Mouse (Mus musculus) layer of hippocampus, adult 2 months (tissue): ENCODE data around the gene Usf2. TPM values are rescaled to one million over a fixed set of nuclear protein-coding genes. Genes with fewer than 3 reads are reported as not detected.

Experiments used
- DNase-seq, 2 experiments: peaks; one replicate each; pipeline ENCODE4 v3.0.0; 2022; ENCODE audit warnings: low spot score in 2 of 2
- H3K27ac ChIP-seq: fragments of 200-600 bp; 2 replicates; pipeline ENCODE4 v1.8.1; 2022
- H3K4me3 ChIP-seq: fragments of 200-600 bp; 2 replicates; pipeline ENCODE4 v1.8.1; 2022; ENCODE audit warnings: mild to moderate bottlenecking
- CTCF ChIP-seq: fragments of 200-600 bp; conservative IDR thresholded peaks from 2 replicates; pipeline ENCODE4 v1.8.1; 2022; ENCODE audit warnings: antibody characterized with exemption, mild to moderate bottlenecking, moderate library complexity
- total RNA-seq, 2 experiments: library from RNA; stranded (reverse); gene quantifications; 2 replicates each; pipeline ENCODE4 v1.2.3; 2021

Gene Usf2
- total RNA-seq, 2 experiments from 2014 or later, result 134 to 137 TPM

DNA sequence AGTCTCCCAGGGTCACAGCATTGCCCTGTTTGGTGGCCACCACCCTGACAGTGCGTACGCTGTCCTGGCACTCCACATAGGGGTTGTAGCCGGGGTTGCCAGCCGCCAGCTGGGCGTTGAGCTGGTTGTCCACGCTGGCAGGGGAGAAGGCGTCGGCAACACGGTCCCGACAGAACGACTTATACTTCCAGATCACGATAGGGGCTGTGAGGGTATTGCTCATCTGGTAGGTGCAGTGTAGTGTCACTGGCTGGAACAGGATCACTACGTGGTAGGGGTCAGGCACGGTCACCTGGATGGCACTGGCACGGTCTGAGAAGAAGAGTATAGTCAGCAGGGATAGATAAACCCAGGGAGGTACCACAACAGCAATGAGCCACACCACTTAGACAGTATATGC lies 15.3 kb upstream of the Usf2 start:
- no peak overlapping the region; the same call in 1 of the 2 replicates for H3K27ac ChIP-seq
- DNase-seq, result no peak

DNA sequence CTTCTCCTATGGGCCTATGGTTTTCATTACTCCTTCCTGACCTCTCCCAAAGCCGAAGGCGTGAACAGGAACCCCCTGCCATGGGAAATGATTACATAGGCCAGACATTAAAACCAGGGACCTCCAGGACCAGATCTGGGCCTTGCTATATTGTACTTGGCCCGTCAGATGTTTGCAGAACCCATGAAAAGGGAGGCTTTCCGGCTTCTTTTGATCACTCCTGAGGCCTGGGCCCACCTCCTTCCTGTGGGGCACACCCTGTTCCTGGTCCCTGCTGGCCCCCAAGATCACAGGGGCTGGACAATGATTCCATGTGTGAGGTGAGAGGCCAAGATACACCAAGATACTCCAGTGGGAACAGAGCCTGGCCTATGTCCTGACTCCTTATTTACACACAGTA lies 12.6 kb upstream of the Usf2 start:
- DNase-seq, result no peak
- no peak for TF ChIP-seq CTCF
- Histone ChIP-seq H3K27ac (no peak overlapping the region), H3K4me3 (no peak overlapping the region)

More for the DNA sequence above, 15.3 kb upstream of the Usf2 start:
- H3K4me3 ChIP-seq, result peak overlapping the region; percentile 50
- no peak for TF ChIP-seq CTCF

DNA sequence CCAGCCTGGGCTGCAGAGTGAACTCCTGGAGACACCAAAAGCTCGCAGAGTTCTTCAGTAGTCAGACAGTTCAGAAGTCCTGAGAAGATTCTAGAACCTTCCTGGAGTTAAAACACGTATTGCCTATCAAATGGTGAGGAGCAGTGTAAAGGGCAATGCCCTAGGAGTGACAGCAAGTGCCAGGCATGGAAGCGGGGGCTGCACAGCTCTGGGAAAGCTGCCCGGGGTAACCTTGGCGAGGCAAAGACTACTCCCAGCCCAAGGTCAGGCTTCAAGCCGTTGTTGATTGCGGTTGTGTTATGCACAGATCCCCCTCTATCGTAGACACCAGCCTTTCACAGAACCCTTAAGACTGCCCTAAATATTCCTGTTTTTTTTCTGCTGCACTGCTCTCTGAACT lies 12.0 kb upstream of the Usf2 start:
- Histone ChIP-seq H3K27ac (peak overlapping the region; percentile 64; the same call in 1 of the 2 replicates), H3K4me3 (no peak overlapping the region)
- no peak for TF ChIP-seq CTCF
- DNase-seq, result no peak

- Histone ChIP-seq H3K4me3 (no peak overlapping the region), H3K27ac (no peak overlapping the region)
- no peak for TF ChIP-seq CTCF
- no peak for DNase-seq
These were observed 10.1 kb upstream of the Usf2 start for GRCm38 (mm10) chr7:30966657-30967056.

DNA sequence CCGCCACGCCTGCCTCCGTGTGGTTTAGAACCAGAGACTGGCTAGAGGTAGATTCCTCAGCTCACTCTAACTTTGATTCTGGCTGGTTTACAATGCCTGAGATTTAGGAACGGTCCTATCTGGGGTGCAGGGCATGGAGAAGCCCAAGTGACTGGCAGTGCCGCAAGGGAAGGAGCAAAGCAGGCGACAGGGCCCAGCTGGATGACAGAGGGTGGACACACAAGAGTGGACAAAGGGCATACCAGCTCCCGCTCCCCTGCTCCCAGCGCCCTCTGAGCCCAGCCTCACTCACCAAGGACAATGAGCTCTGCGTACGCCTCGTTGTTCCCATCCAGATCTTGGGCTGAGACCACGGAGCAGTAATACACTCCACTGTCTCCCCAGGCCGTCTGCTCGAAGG lies 9.1 kb upstream of the Usf2 start:
- Histone ChIP-seq H3K27ac (no peak overlapping the region), H3K4me3 (no peak overlapping the region)
- DNase-seq, result no peak
- no peak for TF ChIP-seq CTCF

DNA sequence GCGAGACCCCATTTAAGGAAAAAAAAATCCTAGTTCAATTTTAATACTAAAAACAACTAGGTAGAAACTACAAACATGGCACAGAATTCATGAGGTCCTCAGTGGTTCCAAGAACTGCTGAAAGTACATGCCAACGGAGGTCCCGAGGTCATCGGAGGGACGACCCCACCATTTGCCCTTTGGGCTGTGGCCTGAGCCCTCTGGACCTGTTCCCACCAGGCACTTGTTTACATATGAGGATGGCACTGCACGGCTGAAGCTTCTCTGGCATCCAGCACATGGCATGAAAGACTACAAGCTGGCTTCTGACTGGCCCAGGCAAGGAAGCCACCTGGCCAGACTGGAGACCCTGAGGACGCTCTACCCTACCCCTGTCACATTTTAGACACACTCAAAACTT lies 7.8 kb upstream of the Usf2 start:
- no peak overlapping the region for H3K4me3 ChIP-seq
- no peak for TF ChIP-seq CTCF
- DNase-seq, result no peak
- H3K27ac ChIP-seq, result no peak overlapping the region

DNA sequence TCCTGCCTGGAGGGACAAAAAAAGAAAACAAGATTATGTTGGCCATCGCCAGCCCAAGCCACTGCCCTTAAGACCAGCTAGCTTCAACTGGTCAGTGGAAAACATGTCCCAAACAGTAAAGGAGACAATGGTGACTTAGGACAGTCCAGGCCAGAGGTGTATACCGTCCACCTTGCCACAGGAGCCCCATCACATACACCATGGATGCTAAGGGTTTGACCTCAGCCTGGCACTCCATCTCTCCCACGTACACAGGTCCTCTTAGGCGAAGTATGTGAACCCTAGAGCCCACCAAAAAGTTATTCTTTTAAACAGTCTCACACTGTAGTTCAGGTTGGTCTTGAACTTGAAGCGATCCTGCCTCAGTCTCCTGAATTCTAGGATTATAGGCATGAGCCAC lies 6.3 kb upstream of the Usf2 start:
- Histone ChIP-seq H3K4me3 (no peak overlapping the region), H3K27ac (no peak overlapping the region)
- no peak for TF ChIP-seq CTCF
- DNase-seq, result no peak

DNA sequence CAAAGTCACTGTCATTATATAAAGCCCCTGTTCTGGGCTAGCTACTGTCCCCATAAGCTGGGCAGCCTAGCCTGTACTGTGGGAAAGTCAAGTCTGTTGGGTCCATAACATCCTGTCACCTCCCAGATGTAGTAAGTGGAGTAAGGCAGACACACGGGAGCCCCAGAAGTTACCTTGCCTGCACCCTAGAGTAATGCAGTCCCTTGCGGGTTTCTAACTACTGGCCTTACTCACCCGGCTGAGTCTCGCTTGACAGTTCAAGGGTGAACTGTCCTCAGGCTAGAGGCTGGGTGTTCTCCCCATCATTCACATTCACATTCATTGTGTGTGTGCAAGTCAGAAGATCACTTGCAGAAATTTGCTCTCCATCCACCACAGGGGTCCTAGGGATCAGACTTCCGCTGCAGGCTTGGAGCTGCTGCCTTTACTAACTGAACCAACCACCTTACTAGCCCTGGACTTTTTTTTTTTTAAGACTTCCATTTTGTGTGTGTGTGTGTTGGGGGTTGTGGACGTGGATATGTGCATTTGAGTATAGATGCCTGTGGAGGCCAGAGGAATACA lies 3.3 kb upstream of the Usf2 start:
- DNase-seq, result no peak
- Histone ChIP-seq H3K4me3 (no peak overlapping the region), H3K27ac (no peak overlapping the region)
- no peak for TF ChIP-seq CTCF

DNA sequence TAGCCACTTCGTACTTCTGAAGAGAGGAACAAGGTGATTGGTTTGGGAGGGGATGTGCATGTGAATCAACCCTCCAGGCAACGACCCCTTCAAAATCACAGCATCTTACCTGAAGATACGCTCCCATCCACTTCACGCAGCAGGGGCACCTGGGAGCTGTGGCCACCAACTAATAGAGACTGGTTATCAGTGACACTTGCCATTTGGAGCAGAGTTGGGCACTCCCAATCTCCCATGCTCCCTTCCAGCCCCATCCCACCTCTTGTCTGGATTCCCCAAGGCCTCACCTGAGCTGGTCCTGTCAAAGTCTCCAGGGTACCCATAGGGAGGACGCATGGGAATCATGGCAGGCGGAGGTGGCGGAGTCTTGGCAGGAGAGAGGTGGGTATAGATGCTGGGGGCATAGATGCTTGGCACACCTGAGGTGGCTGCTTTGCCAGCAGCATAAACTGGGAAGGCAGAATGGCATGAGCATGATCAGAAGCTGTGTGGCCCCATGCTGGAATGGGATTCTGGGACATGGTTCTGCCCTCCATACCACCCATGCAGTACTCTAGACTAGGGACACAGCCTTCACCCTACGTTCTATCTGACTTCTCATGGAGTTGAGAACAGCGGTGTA lies 2.4 kb upstream of the Usf2 start:
- TF ChIP-seq CTCF, result no peak
- no peak overlapping the region for H3K4me3 ChIP-seq
- no peak overlapping the region for H3K27ac ChIP-seq
- DNase-seq, result no peak

DNA sequence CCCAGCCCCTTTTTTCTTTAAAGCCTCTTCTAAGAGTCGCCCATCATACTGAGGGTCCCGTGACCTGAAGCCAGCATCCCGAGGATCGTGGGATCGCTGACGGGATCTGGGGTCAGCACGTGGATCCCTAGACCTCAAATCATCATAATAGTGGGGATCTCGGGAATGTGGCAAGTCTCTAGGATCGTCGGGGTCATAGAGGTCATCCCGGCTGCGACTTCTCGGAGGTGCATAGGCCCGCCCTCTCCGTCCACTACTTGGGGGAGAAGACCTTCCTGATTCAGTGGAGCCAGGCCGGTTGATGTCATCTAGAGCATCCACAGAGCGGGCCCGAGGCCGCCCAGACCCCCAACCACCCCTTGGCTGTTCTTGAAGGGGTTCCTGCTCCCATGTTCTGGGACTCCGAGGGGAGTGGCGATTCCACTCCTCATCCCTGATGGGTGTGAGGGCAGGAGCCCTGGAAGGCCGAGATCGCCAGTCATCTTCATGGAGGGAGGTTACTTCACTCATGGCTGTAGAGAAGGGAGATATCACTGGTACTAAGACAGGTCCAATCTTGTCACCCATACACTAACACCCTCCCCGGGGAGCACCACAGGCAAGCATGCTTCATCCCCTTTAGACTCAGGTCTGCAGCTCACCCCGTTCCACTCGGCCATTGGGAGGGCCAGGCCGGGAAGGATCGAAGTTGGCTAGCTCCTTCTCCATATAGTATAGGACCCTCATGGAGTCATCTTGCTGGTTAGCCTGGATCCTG lies 1.7 kb upstream of the Usf2 start:
- Histone ChIP-seq H3K27ac (peak overlapping the region; percentile 98), H3K4me3 (peak overlapping the region; percentile 62)
- DNase-seq, result no peak
- TF ChIP-seq CTCF, result no peak

DNA sequence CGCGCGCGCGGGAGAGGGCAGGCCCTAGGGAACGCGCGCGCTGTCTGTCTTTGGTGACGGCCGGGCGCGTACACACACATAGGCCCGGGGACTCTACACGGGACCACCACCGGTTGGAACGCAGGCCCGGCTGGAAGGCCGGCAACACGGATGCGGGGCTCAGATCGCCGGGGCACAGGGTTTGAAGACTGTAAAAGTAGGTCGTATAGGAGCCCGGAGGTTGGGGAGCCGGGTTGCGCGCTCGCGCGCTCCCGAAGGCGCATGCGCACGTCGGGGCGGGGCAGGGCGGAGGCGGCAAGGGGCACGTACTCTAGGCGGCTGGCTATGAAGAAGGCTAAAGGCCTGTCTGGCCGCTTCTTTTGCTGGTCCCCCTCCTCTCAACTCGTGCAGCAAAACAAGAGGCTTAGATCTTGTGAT lies 772 bp upstream of the Usf2 start:
- DNase-seq, result peak; percentile 86 to 90
- Histone ChIP-seq H3K27ac (peak overlapping the region; percentile 98), H3K4me3 (peak overlapping the region; percentile 62)
- no peak for TF ChIP-seq CTCF

DNA sequence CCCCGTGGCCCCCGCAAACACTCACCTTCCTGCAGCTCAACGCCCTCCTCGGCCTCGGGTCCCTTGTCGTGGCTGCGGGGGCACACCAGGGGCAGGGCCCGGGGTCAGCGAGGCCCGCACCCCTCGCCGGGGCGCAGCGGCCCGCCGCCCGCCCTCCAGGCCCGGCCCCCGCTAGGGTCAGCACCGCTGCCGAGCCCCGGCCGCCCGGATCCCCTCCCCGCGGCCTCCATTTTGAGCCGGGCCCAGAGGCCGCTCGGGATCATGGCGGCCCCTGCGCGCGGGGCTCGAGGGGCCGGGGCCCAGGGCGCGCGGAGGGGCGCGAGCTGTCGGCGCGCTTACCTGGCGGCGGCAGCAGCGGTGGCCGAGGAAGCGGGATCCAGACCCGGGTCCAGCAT lies 249 bp downstream of the Usf2 start:
- DNase-seq, result no peak
- peak overlapping the region; percentile 62 for H3K4me3 ChIP-seq
- peak overlapping the region; percentile 98 for H3K27ac ChIP-seq
- no peak for TF ChIP-seq CTCF

DNA sequence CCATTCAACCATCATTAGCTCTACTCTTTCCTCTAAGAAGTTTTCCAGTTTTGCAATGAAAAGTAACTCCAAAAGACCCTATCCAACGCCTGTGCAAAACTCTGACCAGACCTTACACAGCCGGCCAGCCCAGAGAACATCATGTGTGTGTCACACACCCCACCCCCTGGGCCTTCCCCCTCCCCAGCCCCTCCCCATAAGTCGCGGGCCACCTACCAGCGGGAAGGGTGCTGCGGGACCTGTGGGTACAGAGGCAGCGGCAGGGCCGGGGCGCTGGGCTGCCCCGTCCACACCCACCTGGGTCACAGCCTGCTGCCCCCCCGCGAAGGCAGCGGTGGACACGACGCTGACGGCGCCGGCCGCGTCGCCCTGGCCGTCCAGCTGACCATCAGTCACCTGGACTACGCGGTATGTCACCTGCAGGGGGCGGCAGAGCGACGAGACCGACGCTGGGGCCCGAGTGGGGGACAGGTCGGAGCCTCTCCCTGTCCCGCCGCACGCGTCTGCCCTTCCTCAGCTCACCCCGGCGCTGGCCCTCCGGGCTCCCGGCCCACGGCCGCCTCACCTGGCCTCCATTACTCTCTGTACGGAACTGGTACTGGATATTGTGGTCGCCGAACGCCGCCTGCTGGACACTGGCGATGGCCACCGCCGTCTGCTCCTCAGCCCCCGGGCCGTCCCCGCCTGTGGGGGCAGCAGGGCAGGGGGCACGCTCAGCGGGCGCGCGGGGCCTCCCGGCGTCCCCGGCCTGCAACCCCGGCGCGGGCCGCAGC lies 833 bp downstream of the Usf2 start:
- DNase-seq, result peak; percentile 56 to 78
- Histone ChIP-seq H3K27ac (peak overlapping the region; percentile 98), H3K4me3 (peak overlapping the region; percentile 62)
- peak; percentile 90 for TF ChIP-seq CTCF
